Mouse (Mus musculus) c-Kit-positive CD71-positive TER-119-negative erythroid progenitor cells, embryonic 14.5 days (primary cell): ENCODE measurements around the gene Nphp4.

ENCODE experiments used
- DNase-seq: peaks from one replicate; pipeline ENCODE4 v3.0.0-alpha.2; 2013; ENCODE audit warnings: low read depth

The Nphp4 gene

DNA sequence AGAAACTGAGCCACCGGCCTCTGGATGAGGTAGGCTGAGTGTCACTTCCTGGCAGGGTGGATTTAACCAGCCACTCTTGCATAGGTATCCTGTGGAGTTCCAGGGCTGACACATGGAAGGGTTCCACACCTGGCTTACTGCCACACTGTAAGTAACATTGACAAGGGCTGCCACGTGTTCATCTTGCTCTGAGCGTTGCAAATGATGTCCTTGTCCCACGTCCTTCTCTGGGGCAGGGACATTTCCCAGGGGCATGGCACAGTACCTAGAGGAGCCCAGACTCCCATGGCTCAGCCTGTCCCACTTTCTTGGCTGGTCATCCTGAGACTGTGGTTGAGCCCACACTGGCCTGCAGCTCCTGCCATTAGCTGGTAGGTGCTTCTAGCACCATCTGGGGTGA is 91.5 kb downstream of the Nphp4 start:
- DNase-seq = no peak

DNA sequence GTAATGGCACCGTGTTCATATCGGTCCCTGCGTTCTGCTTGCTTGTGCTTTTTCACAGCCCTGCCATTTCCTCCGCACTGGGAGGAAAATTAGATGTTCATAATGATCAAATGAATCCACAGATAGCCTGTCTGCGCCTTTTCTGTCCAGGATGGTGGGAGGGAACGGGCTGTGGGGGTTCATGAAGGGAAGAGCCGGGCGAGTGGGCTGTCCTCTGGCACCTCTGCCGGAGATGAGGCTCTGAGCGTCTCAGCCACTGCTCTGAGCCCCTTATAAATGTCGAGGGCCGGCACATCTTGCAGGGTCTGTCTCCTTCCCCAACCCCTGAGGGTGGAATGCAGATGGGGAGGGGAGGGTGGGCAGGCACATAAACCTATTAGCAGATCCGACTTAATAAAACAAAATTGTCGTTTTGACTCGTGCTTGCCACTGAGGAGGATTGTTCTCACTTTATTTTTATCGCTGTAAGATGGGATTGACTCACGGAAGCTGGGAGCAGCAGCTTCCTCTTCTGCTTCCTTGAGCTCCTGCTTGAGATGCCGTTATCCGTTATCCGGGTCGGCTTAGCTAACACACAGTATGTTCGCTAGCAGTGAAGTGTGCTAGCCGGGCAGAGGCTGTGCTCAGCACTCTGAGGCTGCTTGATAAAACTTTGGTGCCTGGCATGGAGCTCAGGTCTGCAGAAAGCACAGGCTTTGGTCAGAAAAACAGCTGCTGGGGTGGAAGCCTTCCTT is 92.3 kb downstream of the Nphp4 start:
- no peak for DNase-seq

DNA sequence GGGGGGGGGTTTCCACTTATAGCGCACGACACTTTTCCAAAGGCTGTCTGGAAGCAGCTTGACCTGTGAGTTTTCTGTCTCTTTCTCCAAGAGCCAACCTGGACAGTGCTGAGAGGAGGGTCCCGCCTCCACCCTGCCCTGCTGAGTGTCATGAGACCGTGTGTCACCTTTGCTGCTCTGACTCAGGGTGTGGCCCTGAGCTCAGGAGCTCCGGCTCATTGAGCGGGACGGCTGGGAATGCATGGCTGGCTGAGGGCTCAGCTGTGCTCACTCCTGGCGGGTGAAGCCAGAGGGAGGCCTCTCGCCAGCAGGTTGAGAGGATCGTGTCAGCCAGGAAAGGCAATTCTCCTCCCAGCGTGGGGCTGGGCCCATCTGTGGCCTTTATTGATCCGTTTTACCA is 97.8 kb downstream of the Nphp4 start:
- DNase-seq = no peak

DNA sequence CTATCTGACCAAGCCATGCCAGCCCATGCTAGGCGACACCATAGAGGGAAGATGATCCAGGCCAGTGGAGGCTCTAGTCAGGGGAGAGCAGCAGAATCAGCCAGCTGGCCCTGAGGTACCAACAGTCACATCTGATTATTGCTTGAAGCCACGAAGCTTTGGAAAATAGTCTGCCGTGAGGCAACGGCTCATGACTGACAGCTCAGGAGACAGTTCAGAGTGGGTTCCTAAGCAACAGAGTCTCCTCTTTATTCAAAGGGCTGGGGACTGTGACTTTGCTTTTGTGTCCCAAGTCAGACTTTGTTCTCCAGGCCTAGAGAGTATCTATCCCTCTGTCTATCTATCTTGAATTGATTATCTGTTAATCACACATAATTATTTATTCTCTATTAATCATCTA is 100.3 kb downstream of the Nphp4 start:
- DNase-seq = no peak

- no peak for DNase-seq
These were observed 103.5 kb downstream of the Nphp4 start for GRCm38 (mm10) chr4:152579956-152580355.

GRCm38 (mm10) chr4:152582206-152582605 is 105.7 kb downstream of the Nphp4 start:
- no peak for DNase-seq

- DNase-seq = no peak
These were observed 107.1 kb downstream of the Nphp4 start for GRCm38 (mm10) chr4:152583616-152584015.

DNA sequence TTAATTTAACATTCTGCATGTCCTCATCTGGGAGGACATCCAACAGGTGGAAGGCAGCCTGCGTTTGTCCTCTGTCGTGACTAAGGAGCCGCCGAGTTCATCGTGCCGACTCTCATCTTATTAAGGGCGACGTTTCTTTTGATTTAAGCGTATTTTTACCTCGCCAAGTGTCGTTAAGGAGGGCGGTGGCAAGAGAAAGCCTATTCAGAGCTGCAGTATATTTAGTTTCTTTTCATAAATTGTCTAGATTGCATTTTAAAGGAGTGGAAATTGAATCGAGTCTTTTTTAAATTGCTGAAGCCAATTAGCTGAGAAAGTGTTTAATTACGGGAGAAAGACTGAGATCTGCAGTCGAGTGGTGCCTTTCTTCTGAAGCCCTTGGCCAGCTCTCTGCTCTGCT is 109.0 kb downstream of the Nphp4 start:
- no peak for DNase-seq

GRCm38 (mm10) chr4:152586175-152586574 is 109.7 kb downstream of the Nphp4 start:
- no peak for DNase-seq

- no peak for DNase-seq
These were observed 127.8 kb downstream of the Nphp4 start for GRCm38 (mm10) chr4:152604285-152604684.

DNA sequence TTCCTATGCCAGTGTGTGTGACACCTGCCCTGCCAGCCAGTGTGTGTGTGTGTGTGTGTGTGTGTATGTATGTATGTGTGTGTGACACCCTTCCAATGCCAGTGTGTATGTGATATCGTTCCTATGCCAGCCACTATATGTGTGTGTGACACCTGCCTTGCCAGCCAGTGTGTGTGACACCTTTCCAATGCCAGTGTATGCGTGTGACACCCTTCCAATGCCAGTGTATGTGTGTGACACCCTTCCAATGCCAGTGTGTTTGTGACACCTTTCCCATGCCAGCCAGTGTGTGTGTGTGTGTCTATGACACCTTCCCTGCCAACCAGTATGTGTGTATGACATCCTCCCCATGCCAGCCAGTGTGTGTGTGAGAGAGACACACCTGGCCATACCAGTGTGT is 132.7 kb downstream of the Nphp4 start:
- no peak for DNase-seq

DNA sequence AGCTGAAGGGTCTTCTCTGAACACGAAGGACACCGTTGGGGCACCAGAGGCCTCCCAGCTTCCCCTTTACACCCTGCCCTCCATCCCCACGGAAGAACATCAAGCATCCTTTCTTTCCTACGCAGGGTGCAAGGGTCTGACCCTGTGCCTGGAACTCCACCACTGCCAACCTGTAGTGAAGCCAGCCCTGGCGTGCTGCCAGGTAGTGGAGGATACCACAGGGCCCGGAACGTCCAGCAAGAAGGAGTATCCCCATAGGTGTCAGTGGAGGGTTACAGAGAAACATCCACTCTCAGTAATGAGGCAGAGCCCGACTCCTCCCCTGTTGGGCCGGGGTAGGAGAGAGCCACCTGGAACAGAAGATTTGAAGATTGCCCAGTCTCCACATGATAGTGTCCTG is 133.5 kb downstream of the Nphp4 start:
- no peak for DNase-seq
